Mouse (Mus musculus): ENCODE results near the gene AU040320. TPM values are rescaled to one million over a fixed set of nuclear protein-coding genes. Genes with fewer than 3 reads are reported as not detected.

Gene AU040320
- polyA plus RNA-seq, 1 experiment from 2014 or later, result 21.1 TPM

Other genes starting within 250 kb of the AU040320 start
- 0.97 and 1.1 TPM in 2 replicates for gene Ago4, start 220.1 kb upstream of the AU040320 start, polyA plus RNA-seq (2015; fragmentation: Nextera tagmentation; extraction: Ambion mirVana)
- 20.3 and 22.5 TPM in 2 replicates for gene Clspn, start 196.6 kb upstream of the AU040320 start, polyA plus RNA-seq (2015; fragmentation: Nextera tagmentation; extraction: Ambion mirVana)
- 1.5 and 1.6 TPM in 2 replicates for gene 5730409E04Rik, start 143.7 kb upstream of the AU040320 start, polyA plus RNA-seq (2015; fragmentation: Nextera tagmentation; extraction: Ambion mirVana)
- 405 and 421 TPM in 2 replicates for gene Psmb2, start 75.9 kb upstream of the AU040320 start, polyA plus RNA-seq (2015; fragmentation: Nextera tagmentation; extraction: Ambion mirVana)
- gene Tfap2e, start 17.3 kb upstream of the AU040320 start, polyA plus RNA-seq (2015; fragmentation: Nextera tagmentation; extraction: Ambion mirVana), result not detected in 2 replicates
- gene Ncdn, start 106 bp upstream of the AU040320 start, polyA plus RNA-seq (2015; fragmentation: Nextera tagmentation; extraction: Ambion mirVana), result 22.4 and 23.3 TPM in 2 replicates
- gene Zmym4, start 214.6 kb downstream of the AU040320 start, polyA plus RNA-seq (2015; fragmentation: Nextera tagmentation; extraction: Ambion mirVana), result 9.4 and 12.3 TPM in 2 replicates

All from heart, embryonic 16.5 days (tissue).